Mouse (Mus musculus) hindbrain, postnatal 0 days (tissue): ENCODE results near the gene Nutf2-ps1. TPM values are rescaled to one million over a fixed set of nuclear protein-coding genes. Genes with fewer than 3 reads are reported as not detected.

Experiments
- ATAC-seq: fragments of 200-750 bp; cut with Nextera tagmentation; 2 replicates; pipeline ENCODE4 v1.8.0; 2017; ENCODE audit warnings: mild to moderate bottlenecking, moderate TSS enrichment, moderate library complexity
- DNase-seq: peaks from one replicate; pipeline ENCODE4 v3.0.0-alpha.2; 2015; ENCODE audit warnings: low spot score
- H3K27ac ChIP-seq: fragments of 300-500 bp; sonication (generic); 2 replicates; pipeline ENCODE4 v1.5.1; 2014; ENCODE audit warnings: mild to moderate bottlenecking
- H3K27me3 ChIP-seq: fragments of 300-500 bp; sonication (generic); 2 replicates; pipeline ENCODE4 v1.6.1; 2014; ENCODE audit warnings: low read length, mixed read lengths; ENCODE audit not compliant: insufficient read depth
- H3K36me3 ChIP-seq: fragments of 300-500 bp; sonication (generic); 2 replicates; pipeline ENCODE4 v1.6.1; 2014; ENCODE audit warnings: low read length, mixed read lengths; ENCODE audit not compliant: insufficient read depth
- H3K4me1 ChIP-seq: fragments of 300-500 bp; sonication (generic); 2 replicates; pipeline ENCODE4 v1.6.1; 2014; ENCODE audit warnings: antibody characterized with exemption, low read length, mixed read lengths; ENCODE audit not compliant: insufficient read depth
- H3K4me2 ChIP-seq: fragments of 300-500 bp; sonication (generic); 2 replicates; pipeline ENCODE4 v1.6.1; 2014; ENCODE audit warnings: low read depth, mild to moderate bottlenecking, low read length, moderate library complexity, mixed read lengths
- H3K4me3 ChIP-seq: fragments of 300-500 bp; sonication (generic); 2 replicates; pipeline ENCODE4 v1.5.1; 2014; ENCODE audit warnings: low read length
- H3K9ac ChIP-seq: fragments of 300-500 bp; sonication (generic); replicated peaks from 2 replicates; pipeline ENCODE4 v1.6.1; 2014; ENCODE audit warnings: mild to moderate bottlenecking, low read length, moderate library complexity, mixed read lengths
- H3K9me3 ChIP-seq: fragments of 300-500 bp; sonication (generic); 2 replicates; pipeline ENCODE4 v1.6.1; 2016; ENCODE audit warnings: low read length, mixed read lengths
- CTCF ChIP-seq: IDR thresholded peaks from 2 replicates; pipeline ENCODE4 v1.5.1; 2016; ENCODE audit warnings: antibody characterized with exemption, control low read depth, low read depth
- whole genome bisulfite sequencing: fragments of 180-500 bp; shearing (Covaris S2); extraction: QIAGEN DNeasy Blood & Tissue Kit; methylation state at CpG from one replicate; pipeline ENCODE4 v1.1.7; 2014; 5-methylcytosine and 5-hydroxymethylcytosine counted together
- polyA plus RNA-seq: library from polyadenylated mRNA; unstranded; fragments of >200 nt; fragmentation: Nextera tagmentation; extraction: Ambion mirVana; gene quantifications from 2 replicates; pipeline ENCODE4 v1.2.1, GENCODE M21; 2015
- total RNA-seq: library from RNA; depleted of rRNA; stranded (reverse); fragments of >200 nt; gene quantifications from 2 replicates; pipeline ENCODE4 v1.2.3, GENCODE M21; 2014

Nutf2-ps1 gene
- total and polyA plus RNA-seq, 2 experiments from 2014 or later = 106 to 225 TPM

DNA sequence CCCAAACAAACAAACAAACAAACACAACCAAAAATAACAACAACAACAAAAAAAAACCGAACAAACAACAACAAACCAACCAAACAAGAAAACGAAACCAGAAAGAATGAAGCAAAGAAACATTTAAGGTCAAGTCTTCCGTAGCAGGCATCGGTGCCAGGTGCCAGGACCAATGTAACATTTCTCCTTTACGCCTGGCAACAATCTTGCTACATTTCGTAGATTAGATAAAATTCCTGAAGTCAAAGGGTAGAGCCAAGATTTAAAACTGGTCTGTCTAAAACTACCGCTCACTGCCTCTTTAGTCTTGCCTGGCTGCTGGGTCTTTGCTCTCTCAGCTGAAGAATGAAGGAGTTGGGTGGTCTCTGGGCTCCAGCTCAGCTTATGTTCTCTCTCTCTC is 12.8 kb downstream of the Nutf2-ps1 start:
- Histone ChIP-seq H3K4me3 (no peak overlapping the region), H3K36me3 (no peaks in the 10 kb centered on the region), H3K27ac (no peak overlapping the region), H3K9ac (no peak overlapping the region), H3K9me3 (no peaks in the 10 kb centered on the region), H3K27me3 (no peaks in the 10 kb centered on the region), H3K4me2 (no peak overlapping the region), H3K4me1 (no peaks in the 10 kb centered on the region)
- no peak for ATAC-seq
- no peak for DNase-seq
- no peak for TF ChIP-seq CTCF
- WGBS = 88% methylated on average over 7 of the region's 7 CpGs

DNA sequence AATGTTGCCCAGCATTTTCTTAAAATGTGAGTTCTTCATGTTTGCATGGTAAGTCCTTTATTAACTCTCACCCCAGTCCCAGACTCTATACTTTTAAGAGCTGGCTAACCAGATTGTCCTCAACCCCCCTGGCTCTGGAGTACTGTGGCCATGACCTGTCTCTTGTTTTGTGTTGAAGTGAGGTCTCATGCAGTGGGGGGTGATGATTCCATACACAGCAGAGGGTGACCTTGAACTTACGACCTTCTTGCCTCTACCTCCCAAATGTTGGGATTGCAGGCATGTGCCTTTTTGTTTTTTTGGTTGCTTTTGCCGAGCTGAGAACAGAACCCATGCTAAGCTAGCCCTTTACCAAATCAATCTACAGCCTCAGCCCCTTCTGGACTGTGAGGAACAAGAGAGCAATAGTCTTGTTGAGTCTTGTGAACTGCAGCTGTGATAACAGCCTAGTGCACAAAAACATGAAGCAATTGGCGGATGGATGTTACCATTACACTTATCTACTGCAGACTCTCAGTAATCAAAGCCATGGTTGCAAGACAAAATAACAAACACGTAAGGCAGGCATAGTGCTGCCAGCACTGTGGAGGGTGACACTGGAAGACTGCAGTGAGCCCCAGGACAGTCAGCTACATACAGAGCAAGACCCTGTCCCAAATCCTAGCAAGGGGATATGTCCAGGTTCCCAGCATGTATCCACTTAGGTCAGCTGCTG is 13.4 kb downstream of the Nutf2-ps1 start:
- H3K4me3 ChIP-seq = no peak overlapping the region
- no peaks in the 10 kb centered on the region for H3K27me3 ChIP-seq
- DNase-seq (no peak), ATAC-seq (no peak)
- no peak for TF ChIP-seq CTCF
- no peak overlapping the region for H3K9ac ChIP-seq
- no peak overlapping the region for H3K27ac ChIP-seq
- no peaks in the 10 kb centered on the region for H3K9me3 ChIP-seq
- no peaks in the 10 kb centered on the region for H3K4me1 ChIP-seq
- no peaks in the 10 kb centered on the region for H3K36me3 ChIP-seq
- WGBS = 82% methylated on average over 4 of the region's 4 CpGs
- H3K4me2 ChIP-seq = no peak overlapping the region

DNA sequence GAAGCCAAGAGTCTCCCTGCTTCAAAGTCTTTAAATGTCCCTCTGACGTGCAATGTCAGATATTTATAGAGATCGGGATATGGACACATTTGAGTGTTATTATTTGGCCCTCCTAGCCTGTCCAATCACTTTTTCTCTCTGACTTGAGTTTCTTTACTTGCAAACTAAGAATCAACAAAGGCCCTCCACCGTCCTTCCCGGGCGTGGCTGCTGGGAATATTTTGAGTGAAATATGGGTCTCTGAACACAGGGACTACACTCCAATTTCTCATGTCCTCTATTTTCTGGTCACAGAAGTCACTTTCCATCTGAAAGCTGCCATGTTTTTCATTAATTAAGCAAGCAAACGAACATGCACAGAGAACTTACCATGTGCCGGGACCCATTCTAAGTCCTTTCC is 14.3 kb downstream of the Nutf2-ps1 start:
- H3K36me3 ChIP-seq = no peaks in the 10 kb centered on the region
- TF ChIP-seq CTCF = no peak
- ATAC-seq (no peak), DNase-seq (no peak)
- no peak overlapping the region for H3K9ac ChIP-seq
- H3K27me3 ChIP-seq = no peaks in the 10 kb centered on the region
- WGBS = 88% methylated on average over 7 of the region's 7 CpGs
- H3K4me1 ChIP-seq = no peaks in the 10 kb centered on the region
- no peak overlapping the region for H3K27ac ChIP-seq
- no peak overlapping the region for H3K4me2 ChIP-seq
- no peaks in the 10 kb centered on the region for H3K9me3 ChIP-seq
- H3K4me3 ChIP-seq = no peak overlapping the region

DNA sequence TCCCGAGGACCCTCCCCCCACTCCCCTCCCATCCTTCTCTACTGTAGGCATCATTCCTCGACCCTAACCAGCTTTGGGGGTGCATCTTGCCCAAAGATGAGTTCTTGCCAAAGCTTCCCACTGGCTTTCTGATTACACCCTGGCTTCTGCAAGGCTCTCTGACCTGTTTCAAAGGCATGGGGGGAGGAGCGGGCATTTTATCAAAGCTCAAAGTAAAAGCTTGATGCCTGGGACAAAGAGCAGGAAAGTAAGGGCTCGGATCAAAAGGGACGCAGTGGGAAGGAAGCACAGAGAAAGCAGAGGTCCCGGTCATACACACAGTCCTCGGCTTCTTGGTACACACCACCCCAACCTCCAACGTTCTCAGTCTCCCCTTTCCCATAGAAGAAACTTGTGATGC is 14.7 kb downstream of the Nutf2-ps1 start:
- Histone ChIP-seq H3K27me3 (no peaks in the 10 kb centered on the region), H3K27ac (no peak overlapping the region), H3K36me3 (no peaks in the 10 kb centered on the region), H3K4me3 (no peak overlapping the region), H3K9ac (no peak overlapping the region), H3K9me3 (no peaks in the 10 kb centered on the region), H3K4me2 (no peak overlapping the region), H3K4me1 (no peaks in the 10 kb centered on the region)
- ATAC-seq (no peak), DNase-seq (no peak)
- 41% methylated on average over 8 of the region's 8 CpGs for WGBS
- TF ChIP-seq CTCF = no peak

DNA sequence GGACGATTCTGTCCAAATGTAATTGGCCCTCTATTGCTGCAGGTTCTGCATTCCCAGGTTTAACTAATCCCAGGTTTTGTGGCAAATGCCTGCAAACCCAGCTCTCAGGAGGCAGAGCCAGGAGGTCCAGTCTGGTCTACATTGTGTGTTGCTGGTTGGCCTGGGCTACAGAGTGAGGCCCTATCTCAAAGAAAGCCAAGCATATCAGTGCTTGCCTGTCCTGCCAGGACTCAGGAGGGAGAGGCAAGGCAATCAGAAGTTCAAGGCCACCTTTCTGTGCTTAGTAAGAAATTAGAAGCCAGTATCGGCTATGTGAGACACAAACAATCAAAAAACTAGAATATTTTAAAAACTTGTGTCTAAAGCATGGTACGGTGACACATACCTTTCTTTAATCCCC is 15.7 kb downstream of the Nutf2-ps1 start:
- H3K4me2 ChIP-seq = no peak overlapping the region
- DNase-seq (no peak), ATAC-seq (no peak)
- no peak overlapping the region for H3K9ac ChIP-seq
- no peak overlapping the region for H3K4me3 ChIP-seq
- no peaks in the 10 kb centered on the region for H3K27me3 ChIP-seq
- TF ChIP-seq CTCF = no peak
- H3K4me1 ChIP-seq = no peaks in the 10 kb centered on the region
- H3K27ac ChIP-seq = no peak overlapping the region
- WGBS = 88% methylated on average over 3 of the region's 3 CpGs
- H3K9me3 ChIP-seq = no peaks in the 10 kb centered on the region
- no peaks in the 10 kb centered on the region for H3K36me3 ChIP-seq

DNA sequence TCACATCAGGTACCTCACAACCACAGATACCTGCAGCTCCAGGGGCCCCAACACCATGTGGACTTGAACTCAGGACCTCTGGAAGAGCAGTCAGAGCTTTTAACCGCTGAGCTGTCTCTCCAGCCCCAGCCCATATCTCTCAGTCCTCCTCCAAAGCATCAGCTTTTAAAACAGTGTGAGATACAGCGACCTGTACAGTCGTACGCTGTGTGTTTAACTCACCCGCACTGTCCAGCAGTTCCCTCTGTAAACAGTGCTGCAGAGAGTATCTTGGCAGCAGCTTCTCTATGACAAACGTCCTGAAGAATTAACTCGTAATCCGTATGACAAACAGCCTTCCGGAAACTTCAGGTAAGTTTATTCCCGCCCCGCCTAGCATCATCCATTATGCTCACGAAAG is 16.3 kb downstream of the Nutf2-ps1 start:
- Histone ChIP-seq H3K4me3 (no peak overlapping the region), H3K4me1 (no peaks in the 10 kb centered on the region), H3K36me3 (no peaks in the 10 kb centered on the region), H3K9me3 (no peaks in the 10 kb centered on the region), H3K27ac (no peak overlapping the region), H3K4me2 (no peak overlapping the region), H3K27me3 (no peaks in the 10 kb centered on the region), H3K9ac (no peak overlapping the region)
- no peak for DNase-seq
- 84% methylated on average over 12 of the region's 12 CpGs for WGBS
- no peak for TF ChIP-seq CTCF
- no peak for ATAC-seq
